13 mouse cellular contexts compared by ENCODE assay signal in the genomic region with DNA sequence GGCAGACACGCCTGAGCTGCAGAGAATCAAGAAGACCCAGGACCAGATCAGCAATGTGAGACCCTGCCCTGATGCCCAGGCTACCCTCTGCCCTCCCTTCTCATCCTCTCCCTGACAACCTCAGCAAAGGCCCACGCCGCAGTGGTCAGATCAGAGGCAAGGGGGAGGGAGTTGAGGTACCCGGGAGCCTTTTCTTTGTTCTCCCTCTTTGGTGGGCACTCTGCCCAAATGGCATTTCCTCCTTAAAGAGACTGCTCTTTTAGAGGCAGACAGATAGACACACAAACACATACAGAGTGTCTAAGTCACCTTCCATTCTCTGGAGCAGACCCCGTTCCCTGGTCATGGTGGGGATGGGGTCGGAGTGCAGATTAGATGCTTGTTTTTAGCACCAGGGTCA. TPM values are rescaled to one million over a fixed set of nuclear protein-coding genes. Genes with fewer than 3 reads are reported as not detected.
A peak's percentile ranks its signal among the peaks of the same experiment; 100 is the strongest.
DNase-seq lines count a peak whose midpoint lies in the region; ATAC-seq and TF ChIP-seq lines count a peak whose summit lies in the region.
"Had no signal": no experiment of that assay in that cellular context is flagged by ENCODE, and none has a peak within 500 bp of the region (broad histone marks: within the 10 kb centered on the region; RNA-seq: fewer than 3 reads in every experiment).

No protein-coding gene starts in this region.

- no peaks in the 10 kb centered on the region for H3K9me3 ChIP-seq in intestine, embryonic 15.5 days
- no peaks in the 10 kb centered on the region for H3K9me3 ChIP-seq in intestine, embryonic 16.5 days (ENCODE audit: control insufficient read depth, low read length)
- no peaks in the 10 kb centered on the region for H3K9me3 ChIP-seq in neural tube, embryonic 13.5 days
- H3K9me3 ChIP-seq: limb, embryonic 15.5 days had no signal

- peak overlapping the region; percentile 13; the same call in 1 of the 2 replicates for H3K9ac ChIP-seq in intestine, embryonic 15.5 days
- no peak overlapping the region for H3K9ac ChIP-seq in intestine, embryonic 16.5 days (ENCODE audit: low read depth, low read length)
- no peak overlapping the region for H3K9ac ChIP-seq in neural tube, embryonic 13.5 days
- H3K9ac ChIP-seq: limb, embryonic 15.5 days had no signal

- no peak for TF ChIP-seq POLR2A in cortical plate, adult 2 months (IDR thresholded peaks at IDR 0.05; ENCODE audit: extremely low read depth, insufficient read depth, low read length)

- no peak for ATAC-seq in intestine, embryonic 15.5 days
- ATAC-seq in intestine, embryonic 16.5 days = no peak
- peak; percentile 54; the same call in 1 of the 2 replicates for ATAC-seq in neural tube, embryonic 13.5 days (ENCODE audit: low read depth)
- ATAC-seq: forebrain, embryonic 16.5 days had no signal

- peaks cover 34% of the 10 kb centered on the region for H3K4me1 ChIP-seq in intestine, embryonic 15.5 days (replicated peaks)
- peaks cover 36% of the 10 kb centered on the region for H3K4me1 ChIP-seq in intestine, embryonic 16.5 days (ENCODE audit: control insufficient read depth, insufficient read depth, low read length)
- H3K4me1 ChIP-seq in neural tube, embryonic 13.5 days (replicated peaks) = peaks cover 13% of the 10 kb centered on the region
- peaks cover 9% of the 10 kb centered on the region; the same call in 1 of the 2 replicates for H3K4me1 ChIP-seq in cortical plate, adult 2 months (ENCODE audit: control insufficient read depth, insufficient read depth, low read length)

- no peak overlapping the region for H3K4me2 ChIP-seq in intestine, embryonic 15.5 days (replicated peaks)
- H3K4me2 ChIP-seq in intestine, embryonic 16.5 days (ENCODE audit: low read depth, low read length) = no peak overlapping the region
- no peak overlapping the region for H3K4me2 ChIP-seq in neural tube, embryonic 13.5 days
- H3K4me2 ChIP-seq: limb, embryonic 15.5 days had no signal

- DNase-seq in neural tube, embryonic 10.5 days (ENCODE audit: extremely low spot score, low spot score) = no peak
- peak; percentile 57 to 58 for DNase-seq in lung, postnatal 4 days
- no peak for DNase-seq in thymus, postnatal 4 days
- no peak for DNase-seq in frontal cortex, adult 2 months (ENCODE audit: extremely low spot score in 1 of 2, low spot score in 1 of 2)
- DNase-seq: cerebellum, adult 9-11 months; kidney, postnatal 10 days had no signal

- no peak overlapping the region for H3K27ac ChIP-seq in intestine, embryonic 15.5 days
- no peak overlapping the region for H3K27ac ChIP-seq in intestine, embryonic 16.5 days (ENCODE audit: low read length)
- H3K27ac ChIP-seq in neural tube, embryonic 13.5 days (replicated peaks) = peak overlapping the region; percentile 28
- H3K27ac ChIP-seq in cortical plate, adult 2 months (ENCODE audit: insufficient read depth, low read length) = peak overlapping the region; percentile 28
- H3K27ac ChIP-seq: limb, embryonic 15.5 days had no signal

- no peak for TF ChIP-seq CTCF in cortical plate, adult 2 months (IDR thresholded peaks at IDR 0.05; ENCODE audit: extremely low read depth, insufficient read depth, low read length)

- no peak overlapping the region for H3K4me3 ChIP-seq in intestine, embryonic 15.5 days (replicated peaks)
- no peak overlapping the region for H3K4me3 ChIP-seq in intestine, embryonic 16.5 days (ENCODE audit: low read length)
- H3K4me3 ChIP-seq in neural tube, embryonic 13.5 days = no peak overlapping the region
- H3K4me3 ChIP-seq in cortical plate, adult 2 months (ENCODE audit: insufficient read depth, low read length) = no peak overlapping the region
- H3K4me3 ChIP-seq: limb, embryonic 15.5 days had no signal

- WGBS in intestine, embryonic 15.5 days = 74% methylated on average over 6 of the region's 6 CpGs
- WGBS in intestine, embryonic 16.5 days = 67% methylated on average over 6 of the region's 6 CpGs
- WGBS in neural tube, embryonic 13.5 days = 61% methylated on average over 6 of the region's 6 CpGs

- no peaks in the 10 kb centered on the region for H3K27me3 ChIP-seq in intestine, embryonic 15.5 days (replicated peaks)
- no peaks in the 10 kb centered on the region for H3K27me3 ChIP-seq in intestine, embryonic 16.5 days (replicated peaks; ENCODE audit: control insufficient read depth, insufficient read depth, low read length)
- H3K27me3 ChIP-seq in neural tube, embryonic 13.5 days = no peaks in the 10 kb centered on the region
- H3K27me3 ChIP-seq: limb, embryonic 15.5 days had no signal

- H3K36me3 ChIP-seq in intestine, embryonic 15.5 days = peaks cover 41% of the 10 kb centered on the region
- H3K36me3 ChIP-seq in intestine, embryonic 16.5 days (ENCODE audit: control insufficient read depth, insufficient read depth, low read length) = peaks cover 17% of the 10 kb centered on the region
- H3K36me3 ChIP-seq in neural tube, embryonic 13.5 days = peaks cover 93% of the 10 kb centered on the region

RNA-seq across cellular contexts. Expression of a gene that starts 15.7 kb away (rescaled TPM):
- 5.2 and 5.3 TPM in 2 replicates for polyA plus RNA-seq in intestine, embryonic 15.5 days (2015; fragmentation: Nextera tagmentation; extraction: Ambion mirVana)
- 4.1 TPM in 2 replicates for polyA plus RNA-seq in intestine, embryonic 16.5 days (2015; fragmentation: Nextera tagmentation; extraction: Ambion mirVana)
- polyA plus RNA-seq in neural tube, embryonic 13.5 days (2015; fragmentation: Nextera tagmentation; extraction: Ambion mirVana) = 31.0 and 32.3 TPM in 2 replicates
- 122 and 130 TPM in 2 replicates for polyA plus RNA-seq in cortical plate, adult 2 months (2012; rRNA removed)
- polyA plus RNA-seq in frontal cortex, adult 2 months (2012; rRNA removed) = 102 and 104 TPM in 2 replicates

RNA-seq across cellular contexts. Expression of a gene that starts 26.1 kb away (rescaled TPM):
- 123 and 126 TPM in 2 replicates for polyA plus RNA-seq in intestine, embryonic 15.5 days (2015; fragmentation: Nextera tagmentation; extraction: Ambion mirVana)
- polyA plus RNA-seq in intestine, embryonic 16.5 days (2015; fragmentation: Nextera tagmentation; extraction: Ambion mirVana) = 141 and 148 TPM in 2 replicates
- 114 and 123 TPM in 2 replicates for polyA plus RNA-seq in neural tube, embryonic 13.5 days (2015; fragmentation: Nextera tagmentation; extraction: Ambion mirVana)
- 130 and 132 TPM in 2 replicates for polyA plus RNA-seq in cortical plate, adult 2 months (2012; rRNA removed)
- 108 and 111 TPM in 2 replicates for polyA plus RNA-seq in frontal cortex, adult 2 months (2012; rRNA removed)

RNA-seq across cellular contexts. Expression of a gene that starts 42.7 kb away (rescaled TPM):
- polyA plus RNA-seq in intestine, embryonic 15.5 days (2015; fragmentation: Nextera tagmentation; extraction: Ambion mirVana) = 530 and 606 TPM in 2 replicates
- polyA plus RNA-seq in intestine, embryonic 16.5 days (2015; fragmentation: Nextera tagmentation; extraction: Ambion mirVana) = 466 and 491 TPM in 2 replicates
- 351 and 415 TPM in 2 replicates for polyA plus RNA-seq in neural tube, embryonic 13.5 days (2015; fragmentation: Nextera tagmentation; extraction: Ambion mirVana)
- 287 and 301 TPM in 2 replicates for polyA plus RNA-seq in cortical plate, adult 2 months (2012; rRNA removed)
- 342 and 345 TPM in 2 replicates for polyA plus RNA-seq in frontal cortex, adult 2 months (2012; rRNA removed)

RNA-seq across cellular contexts. Expression of a gene that starts 49.2 kb away (rescaled TPM):
- polyA plus RNA-seq in intestine, embryonic 15.5 days (2015; fragmentation: Nextera tagmentation; extraction: Ambion mirVana) = 0.24 TPM in 1 of 2 replicates, not detected in the other
- polyA plus RNA-seq in intestine, embryonic 16.5 days (2015; fragmentation: Nextera tagmentation; extraction: Ambion mirVana) = not detected in 2 replicates
- 0.67 TPM in 1 of 2 replicates, not detected in the other for polyA plus RNA-seq in neural tube, embryonic 13.5 days (2015; fragmentation: Nextera tagmentation; extraction: Ambion mirVana)
- polyA plus RNA-seq in cortical plate, adult 2 months (2012; rRNA removed) = 0.76 and 1.6 TPM in 2 replicates
- polyA plus RNA-seq in frontal cortex, adult 2 months (2012; rRNA removed) = 0.34 and 0.78 TPM in 2 replicates
- polyA plus RNA-seq: midbrain, postnatal 0 days had no signal

RNA-seq across cellular contexts. Expression of a gene that starts 58.5 kb away (rescaled TPM):
- polyA plus RNA-seq in intestine, embryonic 15.5 days (2015; fragmentation: Nextera tagmentation; extraction: Ambion mirVana) = 13.3 and 13.4 TPM in 2 replicates
- polyA plus RNA-seq in intestine, embryonic 16.5 days (2015; fragmentation: Nextera tagmentation; extraction: Ambion mirVana) = 11.1 and 11.9 TPM in 2 replicates
- polyA plus RNA-seq in neural tube, embryonic 13.5 days (2015; fragmentation: Nextera tagmentation; extraction: Ambion mirVana) = 18.8 and 19.1 TPM in 2 replicates
- polyA plus RNA-seq in cortical plate, adult 2 months (2012; rRNA removed) = 16.4 TPM in 2 replicates
- 18.0 and 19.0 TPM in 2 replicates for polyA plus RNA-seq in frontal cortex, adult 2 months (2012; rRNA removed)

Comparison
In these comparisons a context has a peak if more than half of its experiments do, and no peak if none do; other contexts are left out.
1. H3K27ac ChIP-seq: peak in neural tube, embryonic 13.5 days (single experiment) and cortical plate, adult 2 months (single experiment); none in intestine, embryonic 15.5 days (single experiment) and intestine, embryonic 16.5 days (single experiment).
2. DNase-seq: peak in lung, postnatal 4 days (2 of 2); none in neural tube, embryonic 10.5 days (single experiment), thymus, postnatal 4 days (single experiment) and frontal cortex, adult 2 months (0 of 2).